ENCODE assay signal across 8 mouse cellular contexts in genomic region chr14:101587366-101588040, GRCm38 (mm10). TPM values are rescaled to one million over a fixed set of nuclear protein-coding genes. Genes with fewer than 3 reads are reported as not detected.
A peak's percentile ranks its signal among the peaks of the same experiment; 100 is the strongest.
DNase-seq lines count a peak whose midpoint lies in the region; ATAC-seq and TF ChIP-seq lines count a peak whose summit lies in the region.
"Not testable (repeated sequence)": the region's sequence is repeated elsewhere in the genome, so short reads cannot be mapped to it uniquely, and the experiment has no call there.

No protein-coding gene starts in this region.

- not testable (repeated sequence) for H3K9me3 ChIP-seq in embryonic facial prominence, embryonic 14.5 days (ENCODE audit: control insufficient read depth, low read length); heart, embryonic 15.5 days (replicated peaks); hindbrain, postnatal 0 days (ENCODE audit: low read length); kidney, postnatal 0 days (replicated peaks; ENCODE audit: low read length); limb, embryonic 14.5 days (ENCODE audit: control insufficient read depth, low read length)

- WGBS in embryonic facial prominence, embryonic 14.5 days: 36% methylated on average over 4 of the region's 6 CpGs
- WGBS in heart, embryonic 15.5 days: 73% methylated on average over 4 of the region's 6 CpGs
- WGBS in hindbrain, postnatal 0 days: 81% methylated on average over 4 of the region's 6 CpGs
- 31% methylated on average over 4 of the region's 6 CpGs for WGBS in kidney, postnatal 0 days
- WGBS in limb, embryonic 14.5 days: 10% methylated on average over 4 of the region's 6 CpGs

- not testable (repeated sequence) for TF ChIP-seq CTCF in hindbrain, postnatal 0 days (IDR thresholded peaks at IDR 0.05; ENCODE audit: low read depth); kidney, postnatal 0 days (IDR thresholded peaks at IDR 0.05; ENCODE audit: low read depth)

- H3K4me2 ChIP-seq in embryonic facial prominence, embryonic 14.5 days (ENCODE audit: low read depth, low read length); heart, embryonic 15.5 days; hindbrain, postnatal 0 days (ENCODE audit: low read depth, low read length); kidney, postnatal 0 days (ENCODE audit: low read length); limb, embryonic 14.5 days (replicated peaks; ENCODE audit: low read depth, low read length, severe bottlenecking): not testable (repeated sequence)

- H3K27me3 ChIP-seq in embryonic facial prominence, embryonic 14.5 days (replicated peaks; ENCODE audit: control insufficient read depth, insufficient read depth, low read length); heart, embryonic 15.5 days; hindbrain, postnatal 0 days (ENCODE audit: insufficient read depth, low read length); kidney, postnatal 0 days (ENCODE audit: insufficient read depth, low read length); limb, embryonic 14.5 days (ENCODE audit: control insufficient read depth, insufficient read depth, low read length): not testable (repeated sequence)

- not testable (repeated sequence) for H3K9ac ChIP-seq in embryonic facial prominence, embryonic 14.5 days (ENCODE audit: low read depth, low read length); heart, embryonic 15.5 days; hindbrain, postnatal 0 days (replicated peaks; ENCODE audit: low read length); kidney, postnatal 0 days (ENCODE audit: low read depth, low read length); limb, embryonic 14.5 days (ENCODE audit: low read depth, low read length, severe bottlenecking)

- DNase-seq in embryonic facial prominence, embryonic 14.5 days (ENCODE audit: low spot score); hindbrain, postnatal 0 days (ENCODE audit: low spot score): not testable (repeated sequence)
- peak; percentile 49 for DNase-seq in kidney, postnatal 0 days (ENCODE audit: low spot score)
- peak; percentile 28 for DNase-seq in limb, embryonic 14.5 days (ENCODE audit: low spot score)
- DNase-seq in mesoderm, embryonic 11.5 days (ENCODE audit: low read depth, low spot score): peak; percentile 46

- not testable (repeated sequence) for H3K27ac ChIP-seq in embryonic facial prominence, embryonic 14.5 days (replicated peaks; ENCODE audit: low read depth, low read length); hindbrain, postnatal 0 days; kidney, postnatal 0 days; limb, embryonic 14.5 days (replicated peaks; ENCODE audit: low read depth, low read length)
- peak overlapping the region; percentile 50 for H3K27ac ChIP-seq in heart, embryonic 15.5 days

- not testable (repeated sequence) for H3K4me1 ChIP-seq in embryonic facial prominence, embryonic 14.5 days (ENCODE audit: control insufficient read depth, insufficient read depth, low read length); hindbrain, postnatal 0 days (ENCODE audit: insufficient read depth, low read length); kidney, postnatal 0 days (replicated peaks; ENCODE audit: insufficient read depth, low read length); limb, embryonic 14.5 days (ENCODE audit: control insufficient read depth, insufficient read depth, low read length)
- peaks cover 25% of the 10 kb centered on the region for H3K4me1 ChIP-seq in heart, embryonic 15.5 days (replicated peaks)

- H3K36me3 ChIP-seq in embryonic facial prominence, embryonic 14.5 days (ENCODE audit: control insufficient read depth, insufficient read depth, low read length); heart, embryonic 15.5 days; hindbrain, postnatal 0 days (ENCODE audit: insufficient read depth, low read length); kidney, postnatal 0 days (ENCODE audit: insufficient read depth, low read length); limb, embryonic 14.5 days (ENCODE audit: control insufficient read depth, insufficient read depth, low read length): not testable (repeated sequence)

- not testable (repeated sequence) for H3K4me3 ChIP-seq in embryonic facial prominence, embryonic 14.5 days (ENCODE audit: low read depth, low read length); heart, embryonic 15.5 days; hindbrain, postnatal 0 days (ENCODE audit: low read length); kidney, postnatal 0 days (replicated peaks; ENCODE audit: low read depth, low read length); limb, embryonic 14.5 days (replicated peaks; ENCODE audit: low read length)

- TF ChIP-seq POLR2A in limb, embryonic 14.5 days (IDR thresholded peaks at IDR 0.05; ENCODE audit: borderline replicate concordance, extremely low read depth, insufficient read depth, insufficient read length): not testable (repeated sequence)

- ATAC-seq in common myeloid progenitor, adult 5-6 weeks (replicated peaks; ENCODE audit: low read depth, poor library complexity, severe bottlenecking): peak; percentile 43
- ATAC-seq in embryonic facial prominence, embryonic 14.5 days (ENCODE audit: low read depth): peak; percentile 78; the same call in 1 of the 2 replicates
- peak; percentile 44; the same call in 1 of the 2 replicates for ATAC-seq in granulocyte monocyte progenitor cell, adult 5-6 weeks (replicated peaks; ENCODE audit: poor library complexity, severe bottlenecking)
- not testable (repeated sequence) for ATAC-seq in heart, embryonic 15.5 days (replicated peaks; ENCODE audit: insufficient number of reproducible peaks, insufficient read depth, low FRiP score, low read depth); kidney, postnatal 0 days (replicated peaks; ENCODE audit: low FRiP score, low read depth)
- ATAC-seq in hindbrain, postnatal 0 days: 0 out of 2 replicates have a peak, but pooled peaks have one; percentile 12
- peak; percentile 50; the same call in 1 of the 2 replicates for ATAC-seq in limb, embryonic 14.5 days (ENCODE audit: low FRiP score, low read depth)

RNA-seq across cellular contexts. Expression of gene Tbc1d4, which starts 21.5 kb away (rescaled TPM):
- 17.2 and 20.1 TPM in 2 replicates for total RNA-seq in common myeloid progenitor, adult 5-6 weeks (2017)
- 15.7 and 17.3 TPM in 2 replicates for polyA plus RNA-seq in embryonic facial prominence, embryonic 14.5 days (2014; fragmentation: Nextera tagmentation; extraction: Ambion mirVana)
- 11.1 and 14.7 TPM in 2 replicates for total RNA-seq in granulocyte monocyte progenitor cell, adult 5-6 weeks (2014; fragmentation: Nextera tagmentation)
- total RNA-seq in granulocyte monocyte progenitor cell, adult 5-6 weeks (2017): 6.2 and 10.2 TPM in 2 replicates
- polyA plus RNA-seq in heart, embryonic 15.5 days (2015; fragmentation: Nextera tagmentation; extraction: Ambion mirVana): 25.5 and 26.2 TPM in 2 replicates
- total RNA-seq in hindbrain, postnatal 0 days (2014; rRNA removed): 25.0 and 29.5 TPM in 2 replicates
- polyA plus RNA-seq in hindbrain, postnatal 0 days (2015; fragmentation: Nextera tagmentation; extraction: Ambion mirVana): 9.7 and 11.5 TPM in 2 replicates
- 15.9 and 16.3 TPM in 2 replicates for polyA plus RNA-seq in kidney, postnatal 0 days (2015; fragmentation: Nextera tagmentation; extraction: Ambion mirVana)
- polyA plus RNA-seq in limb, embryonic 14.5 days (2012; rRNA removed): 12.4 and 12.6 TPM in 2 replicates
- 11.9 and 13.0 TPM in 2 replicates for polyA plus RNA-seq in limb, embryonic 14.5 days (2014; fragmentation: Nextera tagmentation; extraction: Ambion mirVana)

RNA-seq across cellular contexts. Expression of gene Commd6, which starts 53.0 kb away (rescaled TPM):
- total RNA-seq in common myeloid progenitor, adult 5-6 weeks (2017): 24.2 and 33.8 TPM in 2 replicates
- 68.8 and 77.9 TPM in 2 replicates for polyA plus RNA-seq in embryonic facial prominence, embryonic 14.5 days (2014; fragmentation: Nextera tagmentation; extraction: Ambion mirVana)
- total RNA-seq in granulocyte monocyte progenitor cell, adult 5-6 weeks (2014; fragmentation: Nextera tagmentation): 32.5 and 49.6 TPM in 2 replicates
- 27.4 and 28.2 TPM in 2 replicates for total RNA-seq in granulocyte monocyte progenitor cell, adult 5-6 weeks (2017)
- polyA plus RNA-seq in heart, embryonic 15.5 days (2015; fragmentation: Nextera tagmentation; extraction: Ambion mirVana): 65.4 and 71.8 TPM in 2 replicates
- total RNA-seq in hindbrain, postnatal 0 days (2014; rRNA removed): 27.7 and 52.3 TPM in 2 replicates
- 88.5 and 92.2 TPM in 2 replicates for polyA plus RNA-seq in hindbrain, postnatal 0 days (2015; fragmentation: Nextera tagmentation; extraction: Ambion mirVana)
- 110 and 113 TPM in 2 replicates for polyA plus RNA-seq in kidney, postnatal 0 days (2015; fragmentation: Nextera tagmentation; extraction: Ambion mirVana)
- 33.6 and 40.9 TPM in 2 replicates for polyA plus RNA-seq in limb, embryonic 14.5 days (2012; rRNA removed)
- 76.5 and 78.9 TPM in 2 replicates for polyA plus RNA-seq in limb, embryonic 14.5 days (2014; fragmentation: Nextera tagmentation; extraction: Ambion mirVana)
